Mouse (Mus musculus): Measurements from ENCODE around the gene Dnajb7. TPM values are rescaled to one million over a fixed set of nuclear protein-coding genes. Genes with fewer than 3 reads are reported as not detected.

The Dnajb7 gene
- polyA plus RNA-seq, 1 experiment = not detected

- no peak for TF ChIP-seq CTCF (IDR thresholded peaks at IDR 0.05; ENCODE audit: insufficient read depth, low read length)
- TF ChIP-seq POLR2A (IDR thresholded peaks at IDR 0.05; ENCODE audit: borderline replicate concordance, extremely low read depth, low read depth, low read length) = no peak
- Histone ChIP-seq H3K4me3 (replicated peaks; ENCODE audit: extremely low read depth, low read depth, low read length) (no peak overlapping the region), H3K4me1 (ENCODE audit: control insufficient read depth, insufficient read depth, low read length) (no peaks in the 10 kb centered on the region; the same call in none of the 2 replicates)
- WGBS = 84% methylated on average over 3 of the region's 3 CpGs
- DNase-seq = no peak
Measured at GRCm38 (mm10) chr15:81405008-81405407, 3.1 kb downstream of the Dnajb7 start.

GRCm38 (mm10) chr15:81399638-81400315 lies 8.3 kb downstream of the Dnajb7 start, which contains the start of the genes St13 and Xpnpep3:
Gene St13 (minus strand): TSS chr15:81400077.
Gene Xpnpep3 (plus strand): TSS chr15:81400138.
- Histone ChIP-seq H3K4me3 (replicated peaks; ENCODE audit: extremely low read depth, low read depth, low read length) (peak within 1 kb of the TSS; percentile 66), H3K4me1 (ENCODE audit: control insufficient read depth, insufficient read depth, low read length) (peaks cover 4% of the 10 kb centered on the region)
- no peak for TF ChIP-seq CTCF (IDR thresholded peaks at IDR 0.05; ENCODE audit: insufficient read depth, low read length)
- peak; percentile 72; the same call in 1 of the 2 replicates for TF ChIP-seq POLR2A (IDR thresholded peaks at IDR 0.05; ENCODE audit: borderline replicate concordance, extremely low read depth, low read depth, low read length)
- DNase-seq = peak; percentile 98
- under 1% methylated on average over 50 of the region's 50 CpGs for WGBS

- peak overlapping the region; percentile 66 for H3K4me3 ChIP-seq (replicated peaks; ENCODE audit: extremely low read depth, low read depth, low read length)
- no peak for DNase-seq
- WGBS = under 1% methylated on average over 21 of the region's 21 CpGs
- TF ChIP-seq CTCF (IDR thresholded peaks at IDR 0.05; ENCODE audit: insufficient read depth, low read length) (no peak), POLR2A (IDR thresholded peaks at IDR 0.05; ENCODE audit: borderline replicate concordance, extremely low read depth, low read depth, low read length) (no peak)
- peaks cover 5% of the 10 kb centered on the region for H3K4me1 ChIP-seq (ENCODE audit: control insufficient read depth, insufficient read depth, low read length)
Measured at GRCm38 (mm10) chr15:81399297-81399637, 8.8 kb downstream of the Dnajb7 start.

GRCm38 (mm10) chr15:81398189-81398588 lies 9.9 kb downstream of the Dnajb7 start:
- DNase-seq = no peak
- TF ChIP-seq POLR2A (IDR thresholded peaks at IDR 0.05; ENCODE audit: borderline replicate concordance, extremely low read depth, low read depth, low read length) = no peak
- no peak for TF ChIP-seq CTCF (IDR thresholded peaks at IDR 0.05; ENCODE audit: insufficient read depth, low read length)
- Histone ChIP-seq H3K4me3 (replicated peaks; ENCODE audit: extremely low read depth, low read depth, low read length) (no peak overlapping the region), H3K4me1 (ENCODE audit: control insufficient read depth, insufficient read depth, low read length) (peaks cover 6% of the 10 kb centered on the region)

GRCm38 (mm10) chr15:81394211-81394915 lies 13.7 kb downstream of the Dnajb7 start:
- 56% methylated on average over 8 of the region's 8 CpGs for WGBS
- peaks cover 6% of the 10 kb centered on the region for H3K4me1 ChIP-seq (ENCODE audit: control insufficient read depth, insufficient read depth, low read length)
- no peak overlapping the region for H3K4me3 ChIP-seq (replicated peaks; ENCODE audit: extremely low read depth, low read depth, low read length)
- no peak for DNase-seq
- TF ChIP-seq POLR2A (IDR thresholded peaks at IDR 0.05; ENCODE audit: borderline replicate concordance, extremely low read depth, low read depth, low read length) (no peak), CTCF (IDR thresholded peaks at IDR 0.05; ENCODE audit: insufficient read depth, low read length) (no peak)

- TF ChIP-seq CTCF (IDR thresholded peaks at IDR 0.05; ENCODE audit: insufficient read depth, low read length) (no peak), POLR2A (IDR thresholded peaks at IDR 0.05; ENCODE audit: borderline replicate concordance, extremely low read depth, low read depth, low read length) (no peak)
- no peak for DNase-seq
- Histone ChIP-seq H3K4me1 (ENCODE audit: control insufficient read depth, insufficient read depth, low read length) (peaks cover 2% of the 10 kb centered on the region; the same call in 1 of the 2 replicates), H3K4me3 (replicated peaks; ENCODE audit: extremely low read depth, low read depth, low read length) (no peak overlapping the region)
Measured at GRCm38 (mm10) chr15:81392997-81393396, 15.1 kb downstream of the Dnajb7 start.

GRCm38 (mm10) chr15:81386327-81386726 lies 21.8 kb downstream of the Dnajb7 start:
- DNase-seq = no peak
- 95% methylated on average over 5 of the region's 5 CpGs for WGBS
- H3K4me3 ChIP-seq (replicated peaks; ENCODE audit: extremely low read depth, low read depth, low read length) = no peak overlapping the region
- no peaks in the 10 kb centered on the region for H3K4me1 ChIP-seq (ENCODE audit: control insufficient read depth, insufficient read depth, low read length)
- no peak for TF ChIP-seq POLR2A (IDR thresholded peaks at IDR 0.05; ENCODE audit: borderline replicate concordance, extremely low read depth, low read depth, low read length)

- TF ChIP-seq CTCF (IDR thresholded peaks at IDR 0.05; ENCODE audit: insufficient read depth, low read length) (no peak), POLR2A (IDR thresholded peaks at IDR 0.05; ENCODE audit: borderline replicate concordance, extremely low read depth, low read depth, low read length) (no peak)
- 87% methylated on average over 2 of the region's 2 CpGs for WGBS
- no peak overlapping the region for H3K4me3 ChIP-seq (replicated peaks; ENCODE audit: extremely low read depth, low read depth, low read length)
- no peaks in the 10 kb centered on the region for H3K4me1 ChIP-seq (ENCODE audit: control insufficient read depth, insufficient read depth, low read length)
- no peak for DNase-seq
Measured at GRCm38 (mm10) chr15:81378845-81379244, 29.3 kb downstream of the Dnajb7 start.

GRCm38 (mm10) chr15:81374621-81375020 lies 33.5 kb downstream of the Dnajb7 start:
- TF ChIP-seq CTCF (IDR thresholded peaks at IDR 0.05; ENCODE audit: insufficient read depth, low read length) (no peak), POLR2A (IDR thresholded peaks at IDR 0.05; ENCODE audit: borderline replicate concordance, extremely low read depth, low read depth, low read length) (no peak)
- 83% methylated on average over 11 of the region's 11 CpGs for WGBS
- no peak for DNase-seq

GRCm38 (mm10) chr15:81370356-81370755 lies 37.7 kb downstream of the Dnajb7 start:
- no peak for TF ChIP-seq CTCF (IDR thresholded peaks at IDR 0.05; ENCODE audit: insufficient read depth, low read length)
- TF ChIP-seq POLR2A (IDR thresholded peaks at IDR 0.05; ENCODE audit: borderline replicate concordance, extremely low read depth, low read depth, low read length) = no peak
- WGBS = 74% methylated on average over 1 of the region's 1 CpGs
- Histone ChIP-seq H3K4me1 (ENCODE audit: control insufficient read depth, insufficient read depth, low read length) (no peaks in the 10 kb centered on the region), H3K4me3 (replicated peaks; ENCODE audit: extremely low read depth, low read depth, low read length) (no peak overlapping the region)
- no peak for DNase-seq

More at GRCm38 (mm10) chr15:81374621-81375020, 33.5 kb downstream of the Dnajb7 start:
- H3K4me3 ChIP-seq (replicated peaks; ENCODE audit: extremely low read depth, low read depth, low read length) = no peak overlapping the region
- no peaks in the 10 kb centered on the region for H3K4me1 ChIP-seq (ENCODE audit: control insufficient read depth, insufficient read depth, low read length)
